Mouse (Mus musculus) MN1 (cell line): ENCODE results near the gene Myb.
"Not testable (repeated sequence)": the region's sequence is repeated elsewhere in the genome, so short reads cannot be mapped to it uniquely, and the experiment has no call there.

Experiments
- DNase-seq: peaks from one replicate; pipeline ENCODE4 v3.0.0-alpha.2; 2016; ENCODE audit warnings: low spot score

The Myb gene

DNA sequence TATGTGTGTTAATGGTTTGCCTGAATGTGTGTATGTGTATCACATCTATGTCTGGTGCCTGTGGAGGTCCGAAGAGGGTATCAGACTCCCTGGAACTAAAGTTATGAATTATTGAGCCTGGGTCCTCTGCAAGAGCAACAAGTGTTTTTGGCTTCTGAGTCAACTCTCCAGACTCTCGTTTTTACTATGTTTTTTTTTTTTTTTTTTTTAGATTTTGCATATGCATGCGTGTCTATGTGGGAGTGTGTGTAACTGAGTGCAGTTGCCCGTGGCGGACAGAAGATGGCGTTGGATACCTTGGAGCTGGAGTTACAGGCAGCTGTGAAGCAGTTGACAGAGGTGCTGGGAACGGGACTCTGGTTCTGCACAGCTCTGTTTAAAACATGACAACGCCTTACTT, 7.7 kb upstream of the Myb start:
- no peak for DNase-seq

DNA sequence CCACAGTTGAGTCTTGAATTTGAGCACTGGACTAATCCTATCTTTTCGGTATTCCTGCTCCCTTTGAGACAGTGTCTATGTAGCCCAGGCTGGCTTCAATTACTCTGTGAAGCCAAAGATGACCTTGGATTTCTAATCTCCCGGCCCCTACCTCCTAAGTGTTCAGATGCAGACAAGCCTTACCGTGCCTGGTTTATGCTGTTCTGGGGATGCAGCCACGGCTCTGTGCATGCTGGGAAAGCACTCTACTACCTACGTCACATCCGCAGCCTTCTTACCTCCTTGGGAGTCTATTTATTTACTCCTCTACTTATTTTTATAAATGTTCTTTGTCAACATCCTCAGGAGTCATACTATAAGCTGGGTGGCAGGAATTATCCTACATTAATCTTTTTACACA, 7.1 kb upstream of the Myb start:
- DNase-seq = no peak

GRCm38 (mm10) chr10:21167165-21167564, 6.4 kb upstream of the Myb start:
- DNase-seq = no peak

DNA sequence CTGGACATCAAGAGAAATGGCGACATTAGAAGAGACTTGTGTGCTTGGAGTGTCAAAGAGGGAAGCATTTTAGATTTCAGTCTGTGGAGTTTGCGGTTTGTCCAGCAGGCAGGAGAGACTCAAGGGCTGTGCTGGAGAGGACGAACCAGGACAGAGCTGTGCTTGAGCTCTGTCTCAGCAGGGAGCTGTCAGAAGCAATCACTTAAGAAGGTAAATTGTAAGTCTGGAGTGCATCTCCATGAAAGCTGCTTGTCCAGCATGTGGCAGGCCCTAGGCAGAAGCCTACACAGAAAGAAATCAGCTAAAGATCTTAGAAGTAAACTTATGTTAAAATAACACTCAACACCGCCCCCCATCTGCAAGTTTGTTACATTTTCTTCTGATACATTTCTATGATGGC, 4.6 kb upstream of the Myb start:
- DNase-seq = peak; percentile 88

- no peak for DNase-seq
Observed at GRCm38 (mm10) chr10:21162124-21162523, 1.3 kb upstream of the Myb start.

- DNase-seq = peak; percentile 54
Observed at GRCm38 (mm10) chr10:21161359-21162094, 743 bp upstream of the Myb start.

DNA sequence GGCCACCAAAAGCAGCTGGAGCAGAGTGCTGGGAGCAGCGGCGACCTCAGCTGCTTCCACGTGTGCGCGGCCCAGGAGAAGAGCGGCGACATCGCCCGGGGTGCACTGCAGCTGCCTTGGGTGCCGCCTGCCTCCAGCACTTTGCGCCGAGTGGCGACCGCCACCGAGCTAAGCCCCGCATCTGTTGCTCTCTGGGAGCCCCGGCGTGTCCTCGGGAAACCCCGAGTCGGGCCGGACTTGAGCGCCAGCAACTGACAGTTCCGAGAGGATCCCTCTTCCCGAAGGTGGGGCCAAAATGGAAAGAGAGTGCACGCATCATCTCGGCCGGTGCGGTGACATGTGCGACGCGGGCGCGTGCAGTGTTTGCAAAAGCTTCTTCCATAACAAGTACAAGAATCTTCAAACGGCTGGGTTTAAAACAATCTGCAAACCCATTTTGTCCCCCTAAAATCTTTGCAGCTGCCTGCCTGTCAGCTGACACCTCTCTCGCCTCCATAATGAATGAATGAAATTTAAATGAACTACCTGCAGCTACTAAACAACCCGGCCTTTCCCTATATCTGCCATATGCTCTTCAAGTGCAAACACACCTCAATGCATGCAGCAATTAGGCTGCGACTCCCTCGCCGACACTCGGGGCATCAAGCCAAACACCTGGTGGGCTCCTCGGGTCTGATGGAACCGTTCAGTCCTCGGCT, 938 bp downstream of the Myb start:
- peak; percentile 59 for DNase-seq

DNA sequence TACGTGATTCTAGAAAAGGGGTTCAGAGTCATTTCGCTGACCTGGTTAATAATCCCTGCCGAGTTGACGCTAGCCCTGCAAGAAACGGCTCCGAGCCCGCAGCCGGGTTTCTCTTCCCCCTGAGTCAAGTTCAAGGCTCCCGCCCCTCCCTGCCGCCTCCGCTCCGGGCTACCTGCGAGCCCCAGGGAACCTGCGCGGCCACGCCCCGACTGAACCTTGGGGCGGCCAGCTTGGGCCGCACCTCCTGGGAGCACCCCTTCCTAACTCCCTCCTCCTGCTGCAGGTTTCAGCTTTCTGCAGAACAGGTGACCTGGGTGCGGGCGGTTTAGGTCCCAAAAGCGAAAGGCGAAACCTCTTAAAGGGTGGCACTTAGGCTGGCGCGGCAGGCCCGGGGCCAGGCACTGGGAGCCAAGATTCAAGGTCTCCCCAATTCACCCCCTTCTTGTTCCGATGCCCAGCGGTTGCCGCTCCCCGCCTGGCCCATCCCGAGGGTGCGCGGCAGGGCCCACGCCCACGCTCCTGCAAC, 1.8 kb downstream of the Myb start:
- peak; percentile 42 for DNase-seq

DNA sequence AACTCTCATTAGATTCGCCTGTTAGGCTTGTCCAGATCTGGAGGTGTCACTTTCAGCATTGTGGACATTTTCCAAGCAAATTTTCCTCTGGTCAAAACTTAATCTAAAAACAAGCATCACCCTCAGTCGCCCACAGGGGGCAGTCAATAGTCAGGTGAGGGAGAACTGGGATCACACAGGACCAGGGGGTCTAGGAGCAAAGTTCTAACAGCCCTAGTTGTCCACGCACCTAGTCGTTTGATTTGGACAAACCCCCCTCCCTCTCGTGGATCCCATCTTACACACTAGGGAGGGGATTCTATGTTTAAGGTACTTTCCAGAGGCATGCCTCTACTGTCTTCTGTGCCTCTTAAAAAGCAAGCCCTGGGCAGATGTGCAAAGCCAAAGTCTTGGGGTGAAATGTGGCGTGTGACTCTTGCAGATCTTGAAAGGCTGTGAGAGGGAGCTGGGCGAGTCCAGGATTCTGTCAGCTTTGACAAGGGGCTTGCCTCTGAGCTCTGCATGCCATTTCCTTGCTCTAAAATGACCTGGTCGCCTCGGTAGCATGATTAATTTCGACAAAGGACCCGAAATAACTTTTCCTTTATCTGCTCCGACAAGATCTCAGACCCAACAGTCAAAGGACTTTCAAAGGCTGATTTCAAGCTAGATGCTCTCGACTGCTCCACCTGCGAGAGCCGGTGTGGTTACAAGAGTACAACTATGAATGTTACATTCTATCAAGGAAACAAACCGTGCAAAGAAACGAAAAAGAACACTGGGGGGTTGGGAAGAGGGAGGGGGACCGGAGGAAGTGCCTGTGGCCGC, 2.5 kb downstream of the Myb start:
- peak; percentile 68 for DNase-seq

DNA sequence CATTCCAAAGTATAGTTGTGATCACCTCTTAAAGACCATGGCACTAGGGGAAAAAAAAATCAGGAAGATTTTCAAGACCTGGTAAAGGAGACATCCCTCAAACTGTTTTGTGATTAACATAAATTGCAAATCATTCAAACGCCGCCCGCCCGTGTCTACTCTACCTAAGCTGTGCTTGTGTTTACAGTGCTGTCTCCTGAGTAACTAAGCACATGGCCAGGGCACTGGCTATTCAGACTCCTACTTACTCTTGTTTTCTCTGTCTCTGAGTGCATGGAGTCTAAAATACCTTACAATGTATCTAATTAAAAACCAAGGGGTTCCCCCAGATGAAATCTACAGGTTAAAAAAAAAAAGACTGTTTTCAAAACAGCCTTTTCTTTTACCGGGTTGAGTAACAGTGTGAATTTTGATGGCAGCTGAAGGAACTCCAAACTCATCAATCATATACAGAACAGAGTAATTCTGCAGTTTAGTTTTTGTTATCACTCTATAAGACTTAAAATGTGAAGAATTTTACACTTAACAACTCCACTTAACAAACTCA, 3.8 kb downstream of the Myb start:
- DNase-seq = no peak

- no peak for DNase-seq
Observed at GRCm38 (mm10) chr10:21156416-21156815, 4.4 kb downstream of the Myb start.

DNA sequence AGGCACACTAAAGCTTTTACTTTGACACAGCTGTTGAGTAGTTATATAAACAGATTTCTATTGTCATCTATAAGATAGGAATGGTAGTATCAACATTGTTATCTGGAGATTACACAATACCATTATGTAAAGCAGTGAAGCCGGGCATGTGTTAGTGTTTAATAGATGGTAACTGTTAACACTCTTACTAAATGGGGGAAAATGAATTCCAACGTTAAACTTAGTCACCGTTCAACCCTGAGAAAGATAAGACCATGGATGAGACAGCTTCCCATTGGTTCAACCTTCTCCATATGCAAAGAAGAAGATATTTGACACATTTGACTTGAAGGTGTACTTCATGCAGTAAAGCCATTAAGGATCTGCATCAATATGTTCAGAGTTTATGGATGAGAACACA, 5.9 kb downstream of the Myb start:
- no peak for DNase-seq

- DNase-seq = no peak
Observed at GRCm38 (mm10) chr10:21153433-21153832, 7.4 kb downstream of the Myb start.

DNA sequence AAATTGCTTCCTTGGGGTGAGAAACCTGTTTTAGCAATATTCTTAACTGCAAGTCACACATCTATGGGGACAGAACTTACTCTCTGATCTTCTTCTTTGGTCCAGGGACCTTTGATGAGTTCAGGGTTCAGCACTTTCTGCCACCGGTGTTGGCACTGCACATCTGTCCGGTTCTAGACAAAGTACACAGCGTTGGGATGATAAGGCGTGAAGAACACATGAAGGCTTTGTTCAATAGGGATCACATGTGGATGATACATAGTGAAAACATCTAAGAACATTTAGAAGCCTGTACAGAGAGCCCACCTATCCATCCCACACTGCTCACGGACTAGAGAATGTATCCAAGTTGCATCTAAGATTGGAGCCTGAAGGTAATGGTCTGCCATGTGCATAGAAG, 8.0 kb downstream of the Myb start:
- DNase-seq = no peak

GRCm38 (mm10) chr10:21151320-21151719, 9.5 kb downstream of the Myb start:
- no peak for DNase-seq

DNA sequence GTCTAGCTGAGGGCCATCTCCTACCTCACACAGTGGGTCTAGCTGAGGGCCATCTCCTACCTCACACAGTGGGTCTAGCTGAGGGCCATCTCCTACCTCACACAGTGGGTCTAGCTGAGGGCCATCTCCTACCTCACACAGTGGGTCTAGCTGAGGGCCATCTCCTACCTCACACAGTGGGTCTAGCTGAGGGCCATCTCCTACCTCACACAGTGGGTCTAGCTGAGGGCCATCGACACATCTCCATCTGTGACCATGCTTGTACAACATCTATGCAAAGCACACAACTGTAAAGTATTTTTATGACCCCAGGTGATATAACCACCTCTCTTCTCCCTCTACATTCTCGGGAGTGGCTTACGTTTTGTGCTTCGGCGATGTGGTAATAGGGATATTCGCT, 10.8 kb downstream of the Myb start:
- DNase-seq = not testable (repeated sequence)

- DNase-seq = no peak
Observed at GRCm38 (mm10) chr10:21146719-21147118, 14.1 kb downstream of the Myb start.

DNA sequence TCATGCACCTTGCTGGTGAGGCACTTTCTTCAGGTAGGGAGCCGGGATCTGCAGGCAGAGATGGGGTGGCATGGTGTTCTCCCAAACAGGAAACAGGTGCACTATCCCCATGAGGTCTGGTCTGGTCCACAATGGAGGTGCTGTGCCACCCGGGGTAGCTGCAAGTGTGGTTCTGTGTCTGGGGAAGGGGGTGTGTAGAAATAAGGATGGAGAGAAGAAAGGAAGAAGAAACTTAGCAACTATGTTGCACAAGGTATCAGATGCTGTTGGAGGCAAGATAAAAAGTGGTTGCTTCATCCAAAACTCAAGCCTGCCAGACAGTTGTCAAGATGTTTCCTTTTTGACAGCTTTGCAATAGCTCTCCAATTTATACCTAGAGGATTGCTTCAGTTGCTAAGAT, 14.5 kb downstream of the Myb start:
- DNase-seq = no peak

DNA sequence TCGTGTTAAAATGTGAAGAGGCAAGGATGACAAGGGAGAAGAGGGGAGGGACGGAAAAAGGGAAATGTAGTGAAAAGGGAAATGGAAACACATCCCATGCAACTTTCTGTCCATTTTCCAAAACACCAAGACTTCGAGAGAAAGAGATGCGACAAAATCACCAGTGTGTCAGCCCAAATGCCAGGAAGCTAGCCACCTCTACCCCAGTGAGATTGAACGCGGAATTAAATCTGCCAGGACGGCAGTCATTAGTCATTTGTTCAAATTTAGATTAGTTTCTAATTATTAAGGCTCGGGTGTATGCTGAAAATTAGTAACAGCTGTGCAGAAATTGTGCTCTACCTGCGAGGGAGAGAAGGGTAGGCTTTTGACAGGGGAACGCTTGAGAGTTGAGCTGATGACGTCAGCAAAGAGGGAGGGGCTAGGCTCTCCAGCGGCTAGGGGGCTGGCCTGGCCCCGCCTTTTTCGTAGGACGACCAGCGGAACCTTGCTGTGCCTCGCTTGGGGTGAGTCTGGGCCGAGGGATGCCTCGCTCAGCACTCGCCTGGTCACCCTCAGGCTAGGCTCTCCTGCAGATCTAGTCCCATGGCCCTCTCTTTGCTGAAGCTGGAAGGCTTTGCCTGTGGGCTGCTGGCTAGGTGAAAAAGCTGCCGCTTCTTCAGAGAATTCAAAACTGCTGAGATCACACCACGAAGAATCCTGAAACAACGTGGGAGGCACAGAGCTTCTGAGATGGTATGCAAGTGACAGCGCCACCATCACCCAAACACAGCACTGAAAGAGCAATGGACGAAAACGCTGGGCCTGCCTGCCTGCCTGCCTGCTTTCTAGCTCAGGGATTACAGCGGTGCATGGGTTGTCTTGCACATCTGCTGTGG, 15.9 kb downstream of the Myb start:
- no peak for DNase-seq

DNA sequence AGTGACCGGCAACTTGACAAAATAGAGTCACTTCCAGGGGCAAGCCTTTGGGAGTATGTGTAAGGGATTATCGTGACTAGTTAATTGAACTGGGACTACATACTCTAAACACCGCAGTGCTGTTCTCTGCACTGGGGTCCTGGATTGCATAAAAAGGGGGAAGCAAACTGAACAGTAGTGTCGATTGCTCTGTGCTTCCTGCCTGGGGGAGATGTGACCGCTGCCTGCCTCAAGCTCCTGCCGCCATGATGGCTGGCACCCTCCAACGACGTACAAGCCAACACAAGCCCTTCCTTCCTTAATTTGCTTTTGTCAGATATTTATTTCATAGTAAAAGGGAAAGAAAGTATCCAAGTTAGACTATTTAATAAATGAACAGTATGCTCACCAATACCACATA, 25.5 kb downstream of the Myb start:
- DNase-seq = no peak

- DNase-seq = no peak
Observed at GRCm38 (mm10) chr10:21130901-21131493, 29.8 kb downstream of the Myb start.
